Comparison of ENCODE assay signal across 19 mouse cellular contexts in the genomic region with DNA sequence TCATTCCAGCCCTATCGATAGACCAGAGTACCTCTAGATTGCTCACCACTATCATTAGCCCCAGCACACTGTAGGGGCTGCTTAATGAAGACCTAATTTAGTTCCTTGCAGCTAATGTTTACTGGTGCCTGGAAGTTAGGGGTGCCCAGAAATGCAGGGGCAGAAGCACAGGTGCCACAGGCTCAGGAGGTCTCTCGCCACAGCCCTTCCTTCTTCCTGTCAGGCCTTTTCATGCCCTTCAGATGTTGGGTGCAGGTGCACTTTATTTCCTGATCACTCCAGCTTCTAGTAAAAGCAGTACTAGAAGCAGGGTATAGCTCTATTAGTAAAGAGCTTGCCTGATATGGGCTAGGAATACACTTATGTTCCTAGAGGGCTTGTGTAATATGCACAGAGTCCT. TPM values are rescaled to one million over a fixed set of nuclear protein-coding genes. Genes with fewer than 3 reads are reported as not detected.
DNase-seq lines count a peak whose midpoint lies in the region; ATAC-seq and TF ChIP-seq lines count a peak whose summit lies in the region.
"Had no signal": no experiment of that assay in that cellular context is flagged by ENCODE, and none has a peak within 500 bp of the region (broad histone marks: within the 10 kb centered on the region; RNA-seq: fewer than 3 reads in every experiment).

No protein-coding gene starts in this region.

- WGBS in liver, embryonic 13.5 days (ENCODE audit: insufficient replicate concordance): 91% methylated on average over 2 of the region's 2 CpGs
- WGBS in thymus, adult 2 months: 9% methylated on average over 2 of the region's 2 CpGs
- 97% methylated on average over 2 of the region's 2 CpGs for WGBS in limb, embryonic 10.5 days
- WGBS in forebrain, embryonic 10.5 days: 91% methylated on average over 2 of the region's 2 CpGs

- H3K4me2 ChIP-seq in liver, embryonic 13.5 days: peak overlapping the region; percentile 56
- H3K4me2 ChIP-seq: hindbrain, embryonic 13.5 days; limb, embryonic 12.5 days; midbrain, embryonic 15.5 days; stomach, embryonic 15.5 days had no signal

- H3K4me3 ChIP-seq in liver, embryonic 13.5 days (replicated peaks): no peak overlapping the region
- no peak overlapping the region for H3K4me3 ChIP-seq in thymus, adult 2 months (ENCODE audit: control insufficient read depth, insufficient read depth, low read length)
- no peak overlapping the region for H3K4me3 ChIP-seq in limb, embryonic 10.5 days
- H3K4me3 ChIP-seq in forebrain, embryonic 10.5 days: no peak overlapping the region
- H3K4me3 ChIP-seq: hindbrain, embryonic 13.5 days; left cerebral cortex, adult 2 months; limb, embryonic 12.5 days; midbrain, embryonic 15.5 days; stomach, embryonic 15.5 days had no signal

- TF ChIP-seq POLR2A in thymus, adult 2 months (IDR thresholded peaks at IDR 0.05; ENCODE audit: control insufficient read depth, extremely low read depth, insufficient read depth, low read length, poor library complexity): no peak

- peak overlapping the region; percentile 97 for H3K27ac ChIP-seq in liver, embryonic 13.5 days
- peak overlapping the region; percentile 86 for H3K27ac ChIP-seq in thymus, adult 2 months (ENCODE audit: control insufficient read depth, insufficient read depth, low read length)
- no peak overlapping the region for H3K27ac ChIP-seq in limb, embryonic 10.5 days
- H3K27ac ChIP-seq in forebrain, embryonic 10.5 days: no peak overlapping the region
- H3K27ac ChIP-seq: hindbrain, embryonic 13.5 days; left cerebral cortex, adult 2 months; limb, embryonic 12.5 days; midbrain, embryonic 15.5 days; stomach, embryonic 15.5 days had no signal

- ATAC-seq in liver, embryonic 13.5 days (ENCODE audit: low read depth): no peak
- ATAC-seq: intestine, postnatal 0 days; midbrain, embryonic 15.5 days had no signal

- DNase-seq in A20 (ENCODE audit: low read depth, low spot score): peak; percentile 81
- peak; percentile 24 to 35 for DNase-seq in CD8-positive naive resting alpha-beta T cell, adult 2 months (ENCODE audit: low read depth in 2 of 2, low spot score in 2 of 2)
- DNase-seq in liver, embryonic 13.5 days: no peak
- DNase-seq in thymus, adult 2 months: peak; percentile 77
- DNase-seq in limb, embryonic 10.5 days (ENCODE audit: low spot score): no peak
- no peak for DNase-seq in layer of hippocampus, adult 18-20 months (ENCODE audit: low spot score in 2 of 2)
- no peak for DNase-seq in forebrain, embryonic 10.5 days (ENCODE audit: extremely low spot score, low spot score)
- no peak for DNase-seq in lung, postnatal 36 days
- DNase-seq: adrenal gland, adult 8-10 months; cerebellum, adult 11 months; cerebellum, postnatal 14 days; embryo, embryonic 11 days; kidney, postnatal 10 days had no signal

- H3K27me3 ChIP-seq in liver, embryonic 13.5 days: no peaks in the 10 kb centered on the region
- no peaks in the 10 kb centered on the region for H3K27me3 ChIP-seq in thymus, adult 2 months (ENCODE audit: control insufficient read depth, insufficient read depth, low read length)
- no peaks in the 10 kb centered on the region for H3K27me3 ChIP-seq in limb, embryonic 10.5 days (ENCODE audit: low read depth, poor library complexity, severe bottlenecking)
- H3K27me3 ChIP-seq in forebrain, embryonic 10.5 days (ENCODE audit: poor library complexity, severe bottlenecking): no peaks in the 10 kb centered on the region
- H3K27me3 ChIP-seq: hindbrain, embryonic 13.5 days; limb, embryonic 12.5 days; midbrain, embryonic 15.5 days; stomach, embryonic 15.5 days had no signal

- TF ChIP-seq CTCF in thymus, adult 2 months (IDR thresholded peaks at IDR 0.05; ENCODE audit: borderline replicate concordance, control insufficient read depth, extremely low read depth, insufficient read depth, low read length, poor library complexity): no peak

- H3K4me1 ChIP-seq in liver, embryonic 13.5 days (replicated peaks): peaks cover 94% of the 10 kb centered on the region
- H3K4me1 ChIP-seq in thymus, adult 2 months (replicated peaks; ENCODE audit: control insufficient read depth, insufficient read depth, low read length): peaks cover 63% of the 10 kb centered on the region
- H3K4me1 ChIP-seq in limb, embryonic 10.5 days: no peaks in the 10 kb centered on the region
- no peaks in the 10 kb centered on the region for H3K4me1 ChIP-seq in forebrain, embryonic 10.5 days
- H3K4me1 ChIP-seq: hindbrain, embryonic 13.5 days; midbrain, embryonic 15.5 days; stomach, embryonic 15.5 days had no signal

- no peaks in the 10 kb centered on the region for H3K36me3 ChIP-seq in liver, embryonic 13.5 days
- H3K36me3 ChIP-seq in thymus, adult 2 months (ENCODE audit: control insufficient read depth, insufficient read depth, low read length): no peaks in the 10 kb centered on the region
- H3K36me3 ChIP-seq in limb, embryonic 10.5 days: no peaks in the 10 kb centered on the region
- H3K36me3 ChIP-seq in forebrain, embryonic 10.5 days (replicated peaks): no peaks in the 10 kb centered on the region
- H3K36me3 ChIP-seq: hindbrain, embryonic 13.5 days; limb, embryonic 12.5 days; midbrain, embryonic 15.5 days; stomach, embryonic 15.5 days had no signal

- peak overlapping the region; percentile 68 for H3K9ac ChIP-seq in liver, embryonic 13.5 days
- H3K9ac ChIP-seq: hindbrain, embryonic 13.5 days; limb, embryonic 12.5 days; midbrain, embryonic 15.5 days; stomach, embryonic 15.5 days had no signal

- no peaks in the 10 kb centered on the region for H3K9me3 ChIP-seq in liver, embryonic 13.5 days (replicated peaks)
- no peaks in the 10 kb centered on the region for H3K9me3 ChIP-seq in limb, embryonic 10.5 days (replicated peaks)
- H3K9me3 ChIP-seq in forebrain, embryonic 10.5 days: no peaks in the 10 kb centered on the region
- H3K9me3 ChIP-seq: hindbrain, embryonic 13.5 days; limb, embryonic 12.5 days; midbrain, embryonic 15.5 days; stomach, embryonic 15.5 days had no signal

RNA-seq across cellular contexts. Expression of gene Usp7, which starts 46.4 kb away (rescaled TPM):
- 26.5 and 26.8 TPM in 2 replicates for polyA plus RNA-seq in liver, embryonic 13.5 days (2015; fragmentation: Nextera tagmentation; extraction: Ambion mirVana)
- polyA plus RNA-seq in thymus, adult 2 months (2012; rRNA removed): 81.7 and 94.8 TPM in 2 replicates
- polyA plus RNA-seq in limb, embryonic 10.5 days (2016; fragmentation: Nextera tagmentation; extraction: Ambion mirVana): 28.9 and 32.8 TPM in 2 replicates
- 100 to 1,000 TPM; 144 to 151 TPM for total RNA-seq in layer of hippocampus, adult 18-20 months (2021)
- 32.7 and 33.4 TPM in 2 replicates for polyA plus RNA-seq in forebrain, embryonic 10.5 days (2016; fragmentation: Nextera tagmentation; extraction: Ambion mirVana)

Comparison
In these comparisons a context has a peak if more than half of its experiments do, and no peak if none do; other contexts are left out.
1. DNase-seq: peak in A20 (single experiment), CD8-positive naive resting alpha-beta T cell, adult 2 months (2 of 2) and thymus, adult 2 months (single experiment); none in liver, embryonic 13.5 days (single experiment), limb, embryonic 10.5 days (single experiment), layer of hippocampus, adult 18-20 months (0 of 2), forebrain, embryonic 10.5 days (single experiment) and lung, postnatal 36 days (single experiment).
2. H3K27ac ChIP-seq: peak in liver, embryonic 13.5 days (single experiment) and thymus, adult 2 months (single experiment); none in limb, embryonic 10.5 days (single experiment) and forebrain, embryonic 10.5 days (single experiment).